Mouse (Mus musculus) kidney, adult 8-10 months (tissue): ENCODE measurements around the gene Nup85.

Experiments
- DNase-seq, 2 experiments: peaks; one replicate each; pipeline ENCODE4 v3.0.0; 2022

Nup85 gene

GRCm38 (mm10) chr11:115614346-115615107 is 50.3 kb downstream of the Nup85 start:
- DNase-seq = no peak

GRCm38 (mm10) chr11:115615108-115615825 is 51.0 kb downstream of the Nup85 start:
- DNase-seq = peak in 1 of 2 experiments; percentile 56

- peak in 1 of 2 experiments; percentile 59 for DNase-seq
Measured at GRCm38 (mm10) chr11:115615875-115616274, 51.6 kb downstream of the Nup85 start.

GRCm38 (mm10) chr11:115616371-115616770 is 52.1 kb downstream of the Nup85 start:
- no peak for DNase-seq

- peak; percentile 68 to 78 for DNase-seq
Measured at GRCm38 (mm10) chr11:115616893-115617292, 52.7 kb downstream of the Nup85 start.

- peak in 1 of 2 experiments; percentile 67 for DNase-seq
Measured at GRCm38 (mm10) chr11:115618001-115618400, 53.8 kb downstream of the Nup85 start.

- no peak for DNase-seq
Measured at GRCm38 (mm10) chr11:115618732-115619516, 54.7 kb downstream of the Nup85 start.

- DNase-seq = no peak
Measured at GRCm38 (mm10) chr11:115619949-115620348, 55.7 kb downstream of the Nup85 start.

- no peak for DNase-seq
Measured at GRCm38 (mm10) chr11:115623487-115624070, 59.3 kb downstream of the Nup85 start.

- DNase-seq = peak; percentile 87 to 92
Measured at GRCm38 (mm10) chr11:115625877-115626276, 61.6 kb downstream of the Nup85 start.

- no peak for DNase-seq
Measured at GRCm38 (mm10) chr11:115626824-115627616, 62.8 kb downstream of the Nup85 start.

- peak; percentile 100 for DNase-seq
Measured at GRCm38 (mm10) chr11:115627705-115628464, 63.7 kb downstream of the Nup85 start, which contains the start of gene Slc25a19. Gene Slc25a19, minus strand, starts transcription at chr11:115628295.

- no peak for DNase-seq
Measured at GRCm38 (mm10) chr11:115628465-115629101, 64.3 kb downstream of the Nup85 start.

GRCm38 (mm10) chr11:115629734-115630531 is 65.7 kb downstream of the Nup85 start:
- no peak for DNase-seq

- DNase-seq = no peak
Measured at GRCm38 (mm10) chr11:115630532-115631504, 66.6 kb downstream of the Nup85 start.

- peak in 1 of 2 experiments; percentile 72 for DNase-seq
Measured at GRCm38 (mm10) chr11:115631505-115631890, 67.3 kb downstream of the Nup85 start.

- DNase-seq = no peak
Measured at GRCm38 (mm10) chr11:115632247-115632646, 68.0 kb downstream of the Nup85 start.

- no peak for DNase-seq
Measured at GRCm38 (mm10) chr11:115632862-115633261, 68.6 kb downstream of the Nup85 start.
